Mouse (Mus musculus): Measurements from ENCODE around the gene Dbi.

Gene Dbi

DNA sequence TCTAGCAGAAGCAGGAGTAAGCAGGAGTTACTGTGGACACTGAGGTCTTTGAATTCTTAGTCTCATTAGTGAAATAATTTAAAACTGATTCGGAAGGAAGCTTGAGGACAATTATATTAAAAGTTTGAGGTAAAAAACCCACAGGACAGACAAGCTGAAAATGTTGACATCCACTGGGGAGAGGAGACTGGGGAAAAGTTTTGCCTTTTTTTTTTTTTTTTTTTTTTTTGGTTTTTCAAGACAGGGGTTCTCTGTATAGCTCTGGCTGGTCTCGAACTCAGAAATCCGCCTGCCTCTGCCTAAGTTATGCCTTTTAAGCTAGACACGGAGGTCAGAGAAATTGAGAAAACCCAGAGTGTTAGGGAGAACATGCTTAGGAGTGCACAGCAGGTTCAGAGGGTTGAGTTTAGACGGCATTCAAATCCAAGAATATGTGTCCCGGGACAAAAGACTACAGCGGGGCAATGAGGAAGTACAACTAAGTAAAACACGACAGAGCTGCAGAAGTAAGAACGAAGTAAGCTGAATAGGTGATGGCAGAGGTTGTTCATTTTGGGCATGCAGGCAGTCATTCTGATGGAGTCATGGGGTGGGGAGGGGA lies 1.2 kb upstream of the Dbi start:
- no peak for DNase-seq (ENCODE audit: low spot score in 2 of 2)

DNA sequence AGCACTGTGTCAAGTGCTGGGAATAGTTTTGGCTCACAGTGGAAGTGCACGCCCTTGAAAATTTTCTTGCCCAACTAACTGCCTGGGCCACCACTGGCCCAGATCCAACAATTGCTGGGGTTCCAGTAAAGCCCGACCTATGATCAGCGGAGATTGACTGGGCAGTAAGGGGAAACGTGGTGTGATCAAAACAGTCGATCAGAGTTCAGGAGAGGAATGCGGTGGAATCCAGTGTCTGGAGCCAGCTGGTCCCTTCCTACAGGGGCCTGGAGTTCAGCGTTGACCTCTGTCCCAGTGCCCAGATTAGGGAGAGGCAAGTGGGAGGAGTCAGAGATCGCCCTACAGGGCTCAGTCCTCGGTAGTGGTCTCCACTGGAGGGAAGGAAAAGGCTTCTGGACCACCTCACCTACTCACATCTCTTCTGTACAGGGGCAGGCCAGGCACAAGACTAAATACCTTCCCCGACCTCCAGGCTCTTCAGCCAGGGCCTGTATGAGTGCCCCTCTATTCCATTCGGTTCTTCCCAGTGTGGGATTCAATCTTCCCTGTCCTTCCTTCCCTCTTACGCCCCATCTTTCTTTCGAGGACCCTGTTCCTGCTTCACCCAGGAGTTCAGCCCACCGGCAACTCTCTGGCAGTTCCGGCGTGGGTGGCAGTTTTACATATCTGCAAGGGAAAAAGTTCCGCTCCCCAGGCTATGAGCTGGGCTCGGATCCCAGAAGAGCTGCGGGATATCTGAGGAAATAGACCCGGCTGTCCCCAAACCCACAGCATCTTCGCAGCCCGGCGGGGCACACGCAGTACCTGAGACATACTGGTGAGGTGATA lies 523 bp downstream of the Dbi start:
- DNase-seq (ENCODE audit: low spot score in 2 of 2), result peak; percentile 65 to 72

DNA sequence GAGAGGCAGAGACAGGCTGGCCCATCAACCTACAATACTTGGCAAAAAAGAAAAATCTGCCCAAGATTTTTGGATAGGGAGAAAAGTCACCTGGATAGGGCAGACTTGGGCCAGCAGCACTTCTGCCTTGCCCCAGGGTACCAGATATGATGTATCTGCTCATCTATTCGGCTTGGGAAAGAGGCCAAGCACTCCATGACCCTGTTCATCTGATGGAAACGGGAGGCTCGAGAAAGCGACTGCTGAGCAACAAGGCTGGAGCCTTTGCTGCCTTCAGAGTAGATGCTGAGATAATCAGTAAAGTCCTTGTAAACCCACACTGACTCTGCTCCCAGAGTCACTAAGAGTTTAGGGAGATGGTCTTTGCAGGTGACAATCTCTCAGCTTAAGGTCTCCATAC lies 1.5 kb downstream of the Dbi start:
- no peak for DNase-seq (ENCODE audit: low spot score in 2 of 2)

DNA sequence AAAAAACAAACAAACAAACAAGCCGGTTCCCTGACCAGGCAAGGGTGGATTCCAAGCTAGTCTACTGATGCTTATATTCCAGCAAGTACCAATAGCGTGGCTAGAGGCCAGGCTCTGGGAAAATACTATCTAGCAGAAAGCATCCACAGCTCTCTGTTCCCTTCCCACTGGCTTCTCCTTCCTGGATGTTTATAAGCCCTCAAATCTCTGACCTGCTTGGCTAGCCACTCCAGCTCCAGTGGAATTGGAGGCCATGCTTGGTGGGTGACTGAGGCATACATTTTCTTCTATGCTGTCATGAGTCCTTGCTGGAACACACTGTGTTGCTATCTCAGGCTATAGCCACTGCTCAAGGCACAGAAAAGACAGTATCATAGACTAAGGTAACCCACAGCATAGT lies 2.0 kb downstream of the Dbi start:
- no peak for DNase-seq (ENCODE audit: low spot score in 2 of 2)

DNA sequence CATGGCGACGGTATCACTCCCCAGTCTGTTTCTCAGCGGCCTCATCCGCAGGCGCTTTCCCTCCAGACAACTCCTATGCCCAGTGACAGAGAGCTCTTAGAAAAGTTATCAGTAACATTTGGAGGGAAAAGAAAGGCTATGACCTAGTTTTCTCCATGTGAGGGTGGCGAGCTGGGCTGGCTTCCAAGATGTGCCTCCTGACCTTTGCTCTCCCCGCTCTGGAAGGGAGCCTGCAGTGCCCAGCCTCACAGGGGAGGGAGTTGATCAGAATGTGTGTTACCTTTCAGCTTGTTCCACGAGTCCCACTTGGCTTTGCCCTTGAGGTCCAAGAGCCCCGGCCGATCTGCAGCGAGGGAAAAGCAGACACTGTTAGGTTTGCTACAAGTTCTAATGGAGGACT lies 4.8 kb downstream of the Dbi start:
- peak in 1 of 2 experiments; percentile 22 for DNase-seq (ENCODE audit: low spot score in 2 of 2)

DNA sequence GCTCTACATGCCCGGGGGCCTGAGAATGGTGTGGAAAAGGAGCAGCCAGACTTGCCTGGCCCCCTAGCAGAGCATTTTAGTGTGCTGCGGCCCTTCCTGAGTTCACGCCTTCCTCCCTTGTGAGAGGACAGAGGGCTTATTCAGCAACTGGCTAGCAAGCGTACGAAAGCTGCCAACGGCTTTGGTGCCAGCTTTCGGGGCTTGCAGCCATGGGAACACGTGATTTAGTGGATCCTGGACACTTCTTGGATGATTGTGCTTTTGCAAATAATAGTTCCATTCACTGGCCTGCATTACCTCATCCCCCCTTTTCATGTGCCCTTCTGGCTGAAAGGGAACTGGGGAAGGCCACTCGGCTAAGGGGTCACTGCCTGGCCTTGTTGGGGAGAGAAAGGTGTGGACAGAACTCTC lies 5.2 kb downstream of the Dbi start:
- peak; percentile 77 to 83 for DNase-seq (ENCODE audit: low spot score in 2 of 2)

DNA sequence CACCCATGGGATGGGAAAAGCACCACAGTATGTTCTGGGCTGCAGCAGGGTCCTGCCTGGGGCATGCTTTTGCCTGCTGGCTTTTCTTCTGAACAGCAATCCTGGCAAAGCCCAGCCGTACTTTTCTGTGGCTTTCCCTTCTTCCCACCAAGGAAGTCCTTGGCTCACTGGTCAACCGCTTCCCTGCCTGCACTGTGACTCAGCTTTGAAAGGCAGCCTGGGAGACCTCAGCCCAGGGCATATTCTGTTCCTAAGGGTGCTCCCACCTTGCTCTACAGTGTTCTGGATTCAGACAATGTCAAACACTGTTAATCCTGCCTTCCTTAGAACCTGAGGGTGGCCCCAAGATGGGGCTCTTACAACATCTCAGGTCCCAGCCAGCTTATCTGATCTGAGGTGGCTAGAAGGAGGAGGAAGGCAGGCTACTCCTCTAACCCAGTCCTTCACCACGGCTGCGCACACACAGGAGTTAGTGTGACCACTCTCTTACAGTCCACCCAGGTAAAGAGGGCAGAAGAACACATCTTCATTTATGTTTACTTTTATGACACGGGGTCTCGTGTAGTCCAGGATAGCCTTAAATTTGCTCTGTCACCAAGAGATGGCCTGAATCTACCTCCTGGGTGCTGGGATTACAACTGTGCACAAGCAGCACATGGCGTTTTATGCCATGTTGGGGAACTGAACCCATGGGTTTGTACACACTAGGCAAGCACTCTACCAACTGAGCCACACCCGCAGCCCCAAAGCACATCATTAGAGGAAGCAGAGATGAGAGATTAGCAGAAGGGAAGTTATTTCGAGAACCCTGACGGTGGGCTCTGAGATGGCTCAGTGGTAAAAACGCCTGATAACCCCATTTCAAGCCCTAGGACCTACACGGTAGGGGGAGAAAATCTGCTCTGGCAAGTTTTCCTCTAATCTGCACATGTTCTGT lies 8.4 kb downstream of the Dbi start:
- DNase-seq (ENCODE audit: low spot score in 2 of 2), result no peak

DNA sequence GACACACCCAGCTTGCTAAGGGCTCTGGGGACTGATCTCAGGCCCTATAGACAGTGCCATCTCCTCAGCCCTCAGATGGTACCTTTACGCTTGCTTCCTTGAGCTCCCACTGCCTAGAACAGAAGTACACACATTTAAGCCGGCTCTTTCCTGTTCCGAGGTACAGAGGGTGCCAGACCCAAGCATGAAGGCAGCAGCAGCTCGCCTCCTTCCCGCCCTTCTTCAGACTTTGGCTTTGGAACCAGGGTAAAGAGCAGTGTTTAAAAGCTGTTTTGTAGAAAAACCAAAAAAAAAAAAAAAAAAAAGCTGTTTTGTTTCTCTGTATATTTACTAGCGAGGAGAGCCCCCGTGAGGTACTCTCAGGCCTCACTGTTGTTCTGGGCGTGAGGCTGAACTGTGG lies 9.1 kb downstream of the Dbi start:
- DNase-seq (ENCODE audit: low spot score in 2 of 2), result no peak

DNA sequence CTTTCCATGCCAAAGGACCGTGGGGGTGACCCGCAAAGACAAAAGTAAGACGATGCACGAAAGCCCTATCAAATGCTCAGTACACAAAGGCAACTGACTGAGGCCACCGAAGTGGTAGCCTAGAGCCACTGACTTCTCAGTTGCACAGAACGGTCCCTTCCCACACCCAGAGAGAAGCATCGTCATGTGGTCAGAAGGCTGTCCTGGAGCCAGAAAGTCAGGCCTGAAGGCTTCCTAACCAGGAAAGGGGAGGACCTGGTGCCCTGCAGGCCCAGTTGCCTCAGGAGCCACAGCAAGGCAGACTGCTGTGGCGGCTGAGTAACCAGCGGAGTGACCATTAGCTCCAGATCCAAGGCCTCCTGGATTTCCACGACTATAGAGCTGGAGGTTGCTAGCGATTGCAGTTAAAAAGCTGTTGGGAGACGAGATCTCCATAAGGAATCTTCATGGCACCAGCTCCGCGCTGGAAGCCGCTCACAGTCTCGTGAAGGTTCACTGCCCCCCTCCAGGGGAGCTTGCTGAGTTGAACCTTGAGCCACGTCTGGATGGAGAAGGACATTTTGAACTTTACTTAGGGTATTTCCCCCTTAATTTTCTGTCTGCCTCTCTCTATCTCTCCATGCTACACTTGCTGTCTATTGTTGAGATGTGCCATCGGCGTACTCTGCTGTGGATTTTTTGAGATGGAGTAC lies 11.0 kb downstream of the Dbi start:
- DNase-seq (ENCODE audit: low spot score in 2 of 2), result no peak

DNA sequence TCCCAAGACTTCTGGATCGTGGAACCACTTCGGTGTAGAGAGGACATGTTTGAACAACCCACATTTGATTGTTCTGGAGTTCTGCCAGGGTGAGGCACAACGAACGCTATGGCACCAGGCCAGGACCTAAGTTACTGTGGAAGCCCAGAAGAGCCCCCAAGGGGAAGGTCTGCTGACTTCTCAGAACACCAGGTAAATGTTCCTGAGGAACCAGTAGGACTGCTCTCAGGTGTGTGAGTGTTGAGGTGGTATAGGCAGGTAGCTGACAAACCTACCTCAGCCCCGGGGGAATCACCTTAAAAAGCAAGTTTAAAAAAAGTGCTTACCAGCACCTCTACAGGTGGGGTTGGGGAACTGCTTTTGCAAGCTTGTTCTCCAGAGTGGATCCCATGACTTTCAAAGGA lies 15.3 kb downstream of the Dbi start:
- DNase-seq (ENCODE audit: low spot score in 2 of 2), result no peak

DNA sequence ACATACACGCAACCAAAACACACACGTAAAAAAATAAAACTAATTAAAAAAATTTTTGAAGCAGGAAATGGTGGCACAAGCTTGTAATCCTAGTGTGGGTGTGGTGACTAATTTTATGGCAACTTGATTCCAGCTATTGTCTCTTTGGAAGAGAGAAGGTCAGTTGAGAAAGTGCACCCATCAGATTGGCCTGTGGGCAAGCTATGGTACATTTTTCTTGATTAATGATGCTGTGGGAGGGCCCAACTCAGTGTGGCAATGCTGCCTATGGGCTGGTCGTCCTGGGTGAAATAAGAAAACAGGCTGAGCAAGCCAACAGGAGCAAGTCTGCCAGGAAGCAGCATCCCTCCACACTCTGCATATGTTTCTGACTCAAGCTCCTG lies 19.7 kb downstream of the Dbi start:
- DNase-seq (ENCODE audit: low spot score in 2 of 2), result no peak

DNA sequence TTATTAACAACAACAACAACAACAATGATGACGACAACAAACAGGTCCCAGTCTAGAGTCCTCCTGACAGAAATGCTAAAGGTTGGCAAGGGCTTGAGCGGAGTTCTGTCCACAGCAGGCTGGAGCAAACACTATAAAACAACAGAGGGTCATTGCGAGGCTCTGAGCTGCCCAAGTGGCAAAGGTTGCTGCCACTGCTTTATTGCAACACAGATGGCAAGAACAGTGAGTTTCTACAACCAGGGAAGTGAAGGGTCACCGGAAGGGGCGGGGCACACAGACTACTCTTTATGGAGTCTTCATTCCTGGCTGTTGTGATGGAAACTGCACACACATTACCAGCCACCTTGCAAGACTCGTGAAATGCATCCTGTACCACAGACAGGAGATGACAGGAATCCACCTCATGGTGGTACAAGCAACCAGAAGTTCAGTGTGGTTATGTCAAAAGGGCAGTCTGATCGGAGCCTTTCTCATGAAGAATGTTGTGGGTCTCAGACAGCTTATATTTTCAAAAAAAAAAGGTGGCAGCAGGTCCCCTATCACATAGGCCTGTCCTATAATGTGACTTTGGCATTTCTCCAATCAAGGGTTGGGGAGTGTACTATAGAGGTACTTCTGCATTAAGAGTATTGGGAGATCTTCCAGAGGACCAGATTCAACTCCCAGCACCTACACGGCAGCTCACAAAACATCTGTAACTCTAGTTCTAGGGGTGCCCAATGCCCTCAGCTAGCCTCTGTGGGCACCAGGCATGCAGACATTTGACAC lies 20.2 kb downstream of the Dbi start:
- no peak for DNase-seq (ENCODE audit: low spot score in 2 of 2)

DNA sequence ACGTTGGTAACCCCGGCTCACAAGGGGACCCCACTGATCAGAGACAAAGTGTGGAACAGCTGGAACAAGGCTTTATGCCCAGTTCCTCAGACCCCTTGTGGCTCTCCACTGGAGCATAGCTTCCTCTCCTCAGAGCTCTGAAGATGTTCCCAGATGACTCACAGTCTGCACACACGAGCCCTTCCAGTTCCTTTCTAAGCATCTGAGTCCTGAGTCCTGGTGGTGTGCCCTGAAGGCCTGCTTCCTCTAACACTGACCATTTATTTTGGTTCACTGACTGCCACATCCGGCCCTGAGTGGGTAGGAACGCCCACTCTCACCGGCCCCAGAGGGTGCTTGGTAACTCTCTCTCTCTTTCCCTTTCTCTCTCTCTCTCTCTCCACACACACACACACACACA lies 21.4 kb downstream of the Dbi start:
- DNase-seq (ENCODE audit: low spot score in 2 of 2), result peak; percentile 27 to 63

DNA sequence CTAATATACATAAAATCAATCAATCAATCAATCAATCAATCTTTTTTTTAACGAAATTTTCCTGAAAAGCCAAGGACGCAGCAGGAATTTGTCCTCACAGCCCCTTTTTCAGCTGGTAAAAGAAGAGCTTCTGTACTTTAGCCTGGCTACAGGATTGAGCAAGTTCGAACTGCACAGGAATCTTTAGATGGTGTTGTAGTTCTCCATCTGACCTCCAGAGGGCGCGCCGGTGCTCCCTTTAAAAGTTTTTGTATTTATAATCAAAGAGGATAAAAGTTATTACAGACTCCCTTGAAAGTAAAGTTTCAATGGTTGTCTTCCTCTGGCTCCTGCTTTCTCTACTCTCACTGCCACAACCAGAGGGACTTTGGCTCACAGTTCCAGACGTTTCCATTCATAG lies 22.6 kb downstream of the Dbi start:
- peak in 1 of 2 experiments; percentile 60 for DNase-seq (ENCODE audit: low spot score in 2 of 2)

DNA sequence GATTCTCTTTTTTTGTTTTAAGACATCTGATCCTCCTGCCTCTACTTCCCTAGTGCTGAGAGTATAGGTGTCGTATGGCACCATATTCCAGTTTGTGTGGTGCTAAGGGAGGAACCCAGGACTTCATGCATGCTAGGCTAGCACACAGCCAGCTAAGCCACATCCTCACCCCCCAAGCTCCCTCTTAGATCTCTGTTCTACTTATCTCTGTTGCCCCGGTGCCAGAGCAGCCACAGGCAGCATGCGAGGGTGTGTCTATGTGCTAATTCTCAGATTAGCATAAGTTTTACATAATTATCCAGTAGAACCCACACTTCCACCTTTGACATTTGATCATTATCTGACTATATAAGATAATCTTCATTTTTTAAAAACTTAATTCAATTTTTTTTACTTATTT lies 26.0 kb downstream of the Dbi start:
- DNase-seq (ENCODE audit: low spot score in 2 of 2), result no peak

DNA sequence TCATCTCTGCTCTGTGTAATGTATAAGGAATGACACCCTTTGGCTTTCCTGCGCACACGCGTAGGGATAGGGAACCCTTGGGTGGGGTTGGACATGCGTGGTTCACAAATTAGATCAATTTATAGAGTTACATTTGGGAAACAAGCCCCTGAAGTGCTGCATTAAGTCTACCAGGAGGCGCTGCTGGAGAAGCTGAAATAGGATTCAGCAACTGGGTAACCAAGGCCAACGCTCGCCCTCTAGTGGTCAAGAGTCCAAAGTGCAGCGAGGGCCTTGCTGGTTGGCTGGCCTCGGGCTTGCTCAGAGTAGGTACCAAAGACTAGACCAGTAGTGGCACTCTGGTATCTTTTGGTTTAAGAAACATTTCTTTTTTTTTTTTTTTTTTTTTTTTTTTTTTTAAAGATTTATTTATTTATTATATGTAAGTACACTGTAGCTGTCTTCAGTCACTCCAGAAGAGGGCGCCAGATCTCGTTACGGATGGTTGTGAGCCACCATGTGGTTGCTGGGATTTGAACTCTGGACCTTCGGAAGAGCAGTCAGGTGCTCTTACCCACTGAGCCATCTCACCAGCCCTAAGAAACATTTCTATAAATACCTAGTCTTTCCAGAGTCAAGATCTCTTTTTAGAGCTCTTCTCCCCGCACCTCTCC lies 27.3 kb downstream of the Dbi start:
- DNase-seq (ENCODE audit: low spot score in 2 of 2), result peak; percentile 67 to 77

DNA sequence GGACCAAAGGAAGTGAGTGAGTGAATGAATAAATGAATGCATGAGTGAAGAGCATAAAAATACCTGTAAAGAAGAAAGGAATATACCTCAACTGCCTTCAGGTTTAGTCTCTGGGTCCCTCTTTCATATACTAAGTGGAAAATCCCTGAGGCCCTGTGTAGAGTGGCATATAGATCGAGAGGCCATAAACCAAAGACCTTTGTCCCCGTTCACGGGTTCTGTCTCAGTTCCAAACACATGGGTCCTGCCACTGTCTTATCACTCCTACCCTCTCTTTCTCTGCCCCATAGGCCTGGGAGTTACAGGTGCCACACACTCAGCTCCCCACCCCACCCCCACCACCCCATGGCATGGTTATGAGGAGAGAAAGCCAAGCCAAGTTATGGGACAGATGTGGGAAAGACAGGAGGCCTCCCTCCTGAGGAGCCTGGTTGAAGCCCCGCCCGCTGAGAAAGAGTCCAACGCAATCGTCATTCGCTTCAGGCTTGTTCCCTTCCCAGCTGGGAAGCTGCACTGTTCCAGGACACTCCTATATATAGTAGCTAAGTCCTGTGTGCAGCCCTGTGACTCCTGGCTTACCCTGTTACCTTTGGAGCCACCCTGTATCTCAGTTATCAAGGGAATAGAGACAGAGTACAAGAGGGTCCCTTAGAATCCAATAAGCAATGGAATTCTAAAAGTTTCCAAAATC lies 29.9 kb downstream of the Dbi start:
- peak in 1 of 2 experiments; percentile 34 for DNase-seq (ENCODE audit: low spot score in 2 of 2)

DNA sequence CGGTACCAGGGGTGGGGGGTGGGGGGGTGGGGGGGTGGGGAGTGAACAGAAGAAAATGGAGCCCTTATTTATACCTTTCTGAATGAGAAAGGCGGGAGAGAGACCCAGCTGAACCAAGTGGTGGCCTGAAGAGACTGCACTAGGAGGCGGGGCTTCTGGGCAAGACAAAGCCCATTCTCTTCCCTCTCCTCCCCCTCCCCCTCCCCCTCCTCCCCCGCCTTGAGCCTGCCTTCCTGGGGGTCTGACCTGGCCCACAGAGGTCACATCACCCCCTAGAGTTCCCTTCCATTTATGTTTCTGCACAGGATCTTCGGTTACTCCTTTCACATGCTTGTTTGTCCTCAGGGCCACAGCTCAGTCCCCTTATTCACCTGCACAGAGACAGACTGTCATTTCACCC lies 31.7 kb downstream of the Dbi start:
- DNase-seq (ENCODE audit: low spot score in 2 of 2), result no peak

DNA sequence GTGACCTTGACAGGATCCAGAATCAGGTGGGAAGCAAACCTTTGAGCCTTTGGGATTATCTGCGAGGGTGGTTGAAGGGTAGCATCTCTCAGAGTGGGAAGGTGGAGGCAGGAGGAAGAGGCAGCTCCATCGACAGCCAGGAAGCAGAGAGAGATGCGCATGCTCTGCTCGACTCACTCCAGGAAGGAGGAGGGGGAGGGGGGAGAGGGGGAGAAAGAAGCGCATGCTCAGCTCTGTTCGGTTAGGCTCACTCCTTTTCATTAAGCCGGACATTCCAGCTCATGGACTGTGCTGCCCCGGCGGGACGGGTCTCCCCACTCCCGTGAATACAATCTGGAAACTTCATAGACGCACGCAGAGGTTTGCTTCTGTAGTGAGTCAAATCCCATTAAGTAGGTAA lies 34.2 kb downstream of the Dbi start:
- DNase-seq (ENCODE audit: low spot score in 2 of 2), result no peak

DNA sequence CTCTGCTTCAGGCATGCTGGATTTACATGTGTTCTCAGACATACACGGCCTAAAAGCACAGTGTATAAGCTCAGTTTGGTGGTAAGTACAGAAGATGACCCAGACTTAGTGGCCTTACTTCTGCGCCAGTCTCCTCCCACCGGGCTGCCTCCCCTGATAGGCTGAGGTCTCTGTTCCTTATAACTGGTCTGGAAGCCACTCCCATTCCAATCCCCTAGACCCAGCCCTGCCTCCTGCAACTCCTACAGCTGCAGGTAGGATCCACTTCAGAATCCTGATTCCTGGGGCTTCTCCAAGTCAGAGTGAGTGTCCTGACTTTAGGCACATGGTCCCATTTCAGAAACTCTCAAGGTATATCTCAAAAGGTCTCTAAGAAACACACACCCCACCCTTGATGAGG lies 35.2 kb downstream of the Dbi start:
- DNase-seq (ENCODE audit: low spot score in 2 of 2), result no peak

Data from heart, adult 9 months (tissue).